Mouse (Mus musculus): ENCODE measurements around the gene Kcnh3. TPM values are rescaled to one million over a fixed set of nuclear protein-coding genes. Genes with fewer than 3 reads are reported as not detected.
A peak's percentile ranks its signal among the peaks of the same experiment; 100 is the strongest.

Kcnh3 gene
- polyA plus RNA-seq, 1 experiment from 2014 or later: 0.07 TPM

DNA sequence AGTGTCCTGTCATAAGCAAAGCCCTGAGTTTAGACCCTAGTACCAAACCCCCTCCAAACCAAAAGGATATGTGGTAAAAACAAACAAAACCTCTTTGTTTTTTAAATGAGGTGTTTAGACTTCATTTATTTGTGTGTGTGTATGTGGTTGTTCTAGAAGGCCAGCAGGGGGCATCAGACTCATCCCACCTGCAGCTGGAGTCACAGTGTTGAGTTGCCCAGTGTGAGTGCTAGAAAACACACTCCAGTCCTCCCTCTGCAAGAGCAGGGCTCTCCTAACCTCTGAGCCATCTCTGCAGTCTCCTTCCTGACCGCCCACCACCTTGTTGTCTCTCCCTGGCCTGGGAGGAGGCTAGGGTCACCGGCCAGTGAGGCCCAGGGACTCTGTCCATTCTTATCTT, 9.7 kb upstream of the Kcnh3 start:
- Histone ChIP-seq H3K27me3 (ENCODE audit: control insufficient read depth, insufficient read depth, low read length) (no peaks in the 10 kb centered on the region), H3K9me3 (ENCODE audit: control insufficient read depth, low read length) (no peaks in the 10 kb centered on the region), H3K27ac (replicated peaks; ENCODE audit: low read depth, low read length) (no peak overlapping the region), H3K36me3 (ENCODE audit: control insufficient read depth, insufficient read depth, low read length) (peaks cover 21% of the 10 kb centered on the region), H3K9ac (ENCODE audit: low read length) (no peak overlapping the region), H3K4me2 (ENCODE audit: low read depth, severe bottlenecking) (no peak overlapping the region), H3K4me3 (ENCODE audit: low read depth, low read length) (no peak overlapping the region), H3K4me1 (ENCODE audit: control insufficient read depth, insufficient read depth, low read length) (peaks cover 8% of the 10 kb centered on the region; the same call in 1 of the 2 replicates)
- ATAC-seq (ENCODE audit: insufficient number of reproducible peaks, low FRiP score, low TSS enrichment, low read depth) (no peak), DNase-seq (ENCODE audit: low spot score) (no peak)
- WGBS: 79% methylated on average over 2 of the region's 2 CpGs

DNA sequence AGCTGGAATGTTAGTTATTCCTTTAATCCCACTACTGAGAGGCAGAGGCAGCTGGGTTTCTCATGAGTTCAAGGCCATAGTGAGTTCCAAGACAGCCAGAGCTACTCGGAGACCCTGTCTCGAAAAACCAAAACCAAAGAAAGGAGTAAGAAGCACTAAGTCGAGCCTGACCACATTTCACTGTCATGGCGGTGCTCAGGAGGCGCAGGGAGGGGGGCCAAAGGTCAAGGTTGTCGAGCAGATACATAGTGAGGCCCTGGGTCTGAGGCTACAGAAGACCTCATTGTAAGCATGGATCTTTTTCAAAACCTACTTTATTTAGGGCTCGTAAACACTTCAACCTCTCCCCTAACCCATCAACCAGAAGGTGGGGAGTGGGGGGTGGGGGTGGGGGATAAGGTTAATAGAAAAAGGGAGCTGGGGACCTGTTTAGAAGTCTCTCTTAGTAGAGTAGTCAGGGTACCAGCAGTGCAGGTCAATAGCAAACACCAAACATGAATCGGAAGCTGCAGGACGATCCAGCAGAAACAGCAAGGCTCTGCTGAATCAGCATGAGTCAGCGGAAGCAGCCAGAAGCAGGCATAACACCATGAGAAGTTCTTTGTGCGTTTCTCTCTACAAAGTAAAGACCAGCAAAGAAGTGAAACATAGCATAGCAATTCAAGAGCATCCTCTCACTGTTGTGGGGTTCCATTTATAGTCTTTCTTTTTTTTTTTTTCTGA, 8.8 kb upstream of the Kcnh3 start:
- 84% methylated on average over 11 of the region's 11 CpGs for WGBS
- H3K9ac ChIP-seq (ENCODE audit: low read length): no peak overlapping the region
- peaks cover 16% of the 10 kb centered on the region for H3K36me3 ChIP-seq (ENCODE audit: control insufficient read depth, insufficient read depth, low read length)
- H3K4me3 ChIP-seq (ENCODE audit: low read depth, low read length): no peak overlapping the region
- DNase-seq (ENCODE audit: low spot score) (no peak), ATAC-seq (ENCODE audit: insufficient number of reproducible peaks, low FRiP score, low TSS enrichment, low read depth) (no peak)
- no peaks in the 10 kb centered on the region for H3K27me3 ChIP-seq (ENCODE audit: control insufficient read depth, insufficient read depth, low read length)
- no peak overlapping the region for H3K27ac ChIP-seq (replicated peaks; ENCODE audit: low read depth, low read length)
- H3K9me3 ChIP-seq (ENCODE audit: control insufficient read depth, low read length): no peaks in the 10 kb centered on the region
- H3K4me2 ChIP-seq (ENCODE audit: low read depth, severe bottlenecking): no peak overlapping the region
- peaks cover 8% of the 10 kb centered on the region; the same call in 1 of the 2 replicates for H3K4me1 ChIP-seq (ENCODE audit: control insufficient read depth, insufficient read depth, low read length)

DNA sequence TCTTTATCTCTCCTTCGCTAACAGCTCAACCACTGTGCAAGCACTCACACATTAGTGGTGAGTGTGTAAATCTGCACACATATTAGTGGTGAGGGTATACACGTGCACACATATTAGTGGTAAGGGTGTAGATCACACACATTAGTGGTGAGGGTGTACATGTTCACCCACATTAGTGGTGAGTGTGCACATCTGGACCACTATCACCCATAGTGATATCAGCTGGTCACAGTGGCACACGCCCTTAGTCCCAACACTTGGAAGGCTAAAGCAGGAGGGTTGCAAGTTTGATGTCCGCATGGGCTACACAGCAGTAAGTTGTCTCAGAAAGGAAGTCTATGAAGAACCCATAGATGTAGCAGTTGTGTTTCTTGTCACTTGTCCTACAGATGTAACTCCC, 7.0 kb upstream of the Kcnh3 start:
- DNase-seq (ENCODE audit: low spot score): no peak
- ATAC-seq (ENCODE audit: insufficient number of reproducible peaks, low FRiP score, low TSS enrichment, low read depth): no peak
- H3K4me3 ChIP-seq (ENCODE audit: low read depth, low read length): no peak overlapping the region
- no peaks in the 10 kb centered on the region for H3K9me3 ChIP-seq (ENCODE audit: control insufficient read depth, low read length)
- no peak overlapping the region for H3K4me2 ChIP-seq (ENCODE audit: low read depth, severe bottlenecking)
- H3K27me3 ChIP-seq (ENCODE audit: control insufficient read depth, insufficient read depth, low read length): peaks cover 10% of the 10 kb centered on the region
- no peak overlapping the region for H3K9ac ChIP-seq (ENCODE audit: low read length)
- no peak overlapping the region for H3K27ac ChIP-seq (replicated peaks; ENCODE audit: low read depth, low read length)
- peaks cover 2% of the 10 kb centered on the region for H3K36me3 ChIP-seq (ENCODE audit: control insufficient read depth, insufficient read depth, low read length)
- H3K4me1 ChIP-seq (ENCODE audit: control insufficient read depth, insufficient read depth, low read length): peaks cover 16% of the 10 kb centered on the region
- 88% methylated on average over 4 of the region's 4 CpGs for WGBS

DNA sequence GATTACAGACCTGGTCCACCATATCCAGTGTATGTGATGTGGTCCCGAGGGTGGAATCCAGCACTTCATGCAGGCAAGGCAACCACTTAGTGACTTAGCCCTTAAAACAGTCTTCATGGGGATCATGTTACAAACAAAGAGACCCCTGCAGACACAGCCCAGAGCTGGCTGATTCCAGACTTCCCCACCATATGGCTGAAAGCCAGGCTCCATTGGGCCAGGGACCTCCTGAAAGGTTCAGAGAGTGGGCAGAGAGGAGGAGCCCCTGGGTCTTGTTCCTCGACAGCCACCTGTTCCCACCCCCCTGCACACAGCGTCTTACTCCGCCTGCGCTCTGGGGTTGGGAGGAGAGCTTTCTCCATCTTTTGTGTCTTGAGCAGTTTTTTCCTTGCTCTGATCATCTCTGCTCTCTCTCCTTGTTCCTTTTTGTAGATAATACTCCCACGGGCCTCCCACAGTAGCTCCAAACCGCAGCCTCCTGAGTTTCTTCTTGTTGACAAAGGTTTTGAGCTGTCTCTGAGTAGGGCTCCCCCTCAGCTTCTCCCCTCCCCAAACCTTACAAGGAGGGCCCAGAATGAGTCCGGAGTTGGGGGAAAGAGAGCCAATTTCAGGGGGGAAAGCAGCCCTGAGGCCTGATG, 3.2 kb upstream of the Kcnh3 start:
- Histone ChIP-seq H3K36me3 (ENCODE audit: control insufficient read depth, insufficient read depth, low read length) (no peaks in the 10 kb centered on the region), H3K4me1 (ENCODE audit: control insufficient read depth, insufficient read depth, low read length) (peaks cover 33% of the 10 kb centered on the region), H3K27me3 (ENCODE audit: control insufficient read depth, insufficient read depth, low read length) (peaks cover 47% of the 10 kb centered on the region), H3K27ac (replicated peaks; ENCODE audit: low read depth, low read length) (no peak overlapping the region), H3K4me3 (ENCODE audit: low read depth, low read length) (no peak overlapping the region), H3K9me3 (ENCODE audit: control insufficient read depth, low read length) (no peaks in the 10 kb centered on the region), H3K4me2 (ENCODE audit: low read depth, severe bottlenecking) (peak overlapping the region; percentile 8; the same call in 1 of the 2 replicates), H3K9ac (ENCODE audit: low read length) (no peak overlapping the region)
- WGBS: 4% methylated on average over 8 of the region's 8 CpGs
- ATAC-seq (ENCODE audit: insufficient number of reproducible peaks, low FRiP score, low TSS enrichment, low read depth) (peak; percentile 74), DNase-seq (ENCODE audit: low spot score) (peak; percentile 79)

DNA sequence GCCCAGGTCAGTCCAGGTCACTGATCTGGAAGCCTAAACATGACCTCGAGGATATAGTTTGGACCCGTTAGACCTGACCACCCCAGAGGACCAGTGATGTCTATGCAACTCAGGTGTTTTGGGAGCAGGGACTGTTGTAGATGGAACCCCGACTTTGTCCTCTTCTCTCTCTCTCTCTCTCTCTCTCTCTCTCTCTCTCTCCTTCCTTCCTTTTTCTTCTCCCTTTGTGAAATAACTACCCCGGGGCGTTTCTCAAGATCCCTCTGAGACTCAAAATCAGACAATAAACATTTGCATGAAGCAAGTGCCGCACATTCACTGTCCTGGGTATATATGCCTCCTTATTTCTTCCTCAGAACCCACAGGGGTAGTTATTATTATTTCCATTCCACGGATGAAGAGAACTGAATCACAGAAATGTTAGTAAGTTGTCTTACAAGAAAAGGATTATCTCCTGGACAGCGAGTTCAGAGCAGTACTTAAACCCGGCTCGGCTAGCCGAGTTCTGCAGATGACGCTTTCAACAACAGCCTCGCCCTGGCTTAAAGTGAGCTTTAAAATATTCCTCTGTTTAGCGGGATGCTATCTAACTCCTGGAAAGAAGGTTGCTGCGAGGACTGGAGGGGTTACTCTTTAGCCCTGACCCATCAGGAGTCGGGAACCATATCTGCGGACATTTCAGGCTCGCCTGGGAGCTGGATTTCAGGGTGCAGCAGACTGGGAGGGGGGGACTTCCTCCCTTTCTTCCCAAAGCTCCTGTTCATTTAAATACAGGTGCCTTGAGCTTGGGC, 1.7 kb upstream of the Kcnh3 start:
- 9% methylated on average over 18 of the region's 18 CpGs for WGBS

DNA sequence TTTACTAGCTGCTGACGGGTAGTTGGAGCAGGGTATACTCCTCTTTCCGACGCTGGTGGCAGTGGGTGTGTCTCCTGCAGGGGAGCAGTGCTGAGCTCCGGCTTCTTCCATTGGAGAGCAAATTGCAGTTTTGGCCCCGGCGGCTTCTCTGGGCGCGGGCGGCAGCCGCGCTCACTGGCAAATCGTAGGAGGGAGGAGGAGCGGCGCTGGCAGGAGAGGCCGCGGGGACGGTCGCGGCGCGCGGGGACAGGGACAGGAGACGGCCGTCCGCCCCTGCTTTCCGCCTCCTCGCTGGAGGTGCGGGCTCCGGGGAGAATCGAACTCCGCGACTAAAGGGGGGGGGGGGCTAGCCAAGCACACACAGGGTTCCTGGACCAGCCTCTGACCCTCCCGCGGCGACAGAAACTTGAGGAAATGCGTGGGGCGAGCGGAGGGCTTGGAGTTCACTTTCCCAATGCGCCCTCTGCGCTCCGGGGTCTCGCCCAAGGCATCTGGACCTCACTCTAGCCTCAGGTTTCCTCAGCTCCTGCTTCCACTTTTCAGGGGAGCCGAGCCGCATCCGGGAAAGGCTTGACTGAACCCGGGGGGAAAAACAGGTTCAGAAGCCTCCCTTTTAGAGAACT, 965 bp upstream of the Kcnh3 start:
- peak overlapping the region; percentile 41 for H3K4me2 ChIP-seq (ENCODE audit: low read depth, severe bottlenecking)
- H3K27ac ChIP-seq (replicated peaks; ENCODE audit: low read depth, low read length): no peak overlapping the region
- DNase-seq (ENCODE audit: low spot score) (peak; percentile 72), ATAC-seq (ENCODE audit: insufficient number of reproducible peaks, low FRiP score, low TSS enrichment, low read depth) (no peak)
- no peaks in the 10 kb centered on the region for H3K36me3 ChIP-seq (ENCODE audit: control insufficient read depth, insufficient read depth, low read length)
- peak overlapping the region; percentile 5; the same call in 1 of the 2 replicates for H3K9ac ChIP-seq (ENCODE audit: low read length)
- under 1% methylated on average over 31 of the region's 46 CpGs for WGBS
- H3K4me1 ChIP-seq (ENCODE audit: control insufficient read depth, insufficient read depth, low read length): peaks cover 33% of the 10 kb centered on the region
- H3K9me3 ChIP-seq (ENCODE audit: control insufficient read depth, low read length): no peaks in the 10 kb centered on the region
- peaks cover 66% of the 10 kb centered on the region for H3K27me3 ChIP-seq (ENCODE audit: control insufficient read depth, insufficient read depth, low read length)
- H3K4me3 ChIP-seq (ENCODE audit: low read depth, low read length): peak overlapping the region; percentile 28

More for the DNA sequence above, 1.7 kb upstream of the Kcnh3 start:
- H3K4me3 ChIP-seq (ENCODE audit: low read depth, low read length): peak overlapping the region; percentile 28
- no peaks in the 10 kb centered on the region for H3K36me3 ChIP-seq (ENCODE audit: control insufficient read depth, insufficient read depth, low read length)
- H3K9ac ChIP-seq (ENCODE audit: low read length): no peak overlapping the region
- no peak overlapping the region for H3K27ac ChIP-seq (replicated peaks; ENCODE audit: low read depth, low read length)
- peak overlapping the region; percentile 41; the same call in 1 of the 2 replicates for H3K4me2 ChIP-seq (ENCODE audit: low read depth, severe bottlenecking)
- H3K27me3 ChIP-seq (ENCODE audit: control insufficient read depth, insufficient read depth, low read length): peaks cover 60% of the 10 kb centered on the region
- DNase-seq (ENCODE audit: low spot score) (no peak), ATAC-seq (ENCODE audit: insufficient number of reproducible peaks, low FRiP score, low TSS enrichment, low read depth) (no peak)
- peaks cover 33% of the 10 kb centered on the region for H3K4me1 ChIP-seq (ENCODE audit: control insufficient read depth, insufficient read depth, low read length)
- H3K9me3 ChIP-seq (ENCODE audit: control insufficient read depth, low read length): no peaks in the 10 kb centered on the region

DNA sequence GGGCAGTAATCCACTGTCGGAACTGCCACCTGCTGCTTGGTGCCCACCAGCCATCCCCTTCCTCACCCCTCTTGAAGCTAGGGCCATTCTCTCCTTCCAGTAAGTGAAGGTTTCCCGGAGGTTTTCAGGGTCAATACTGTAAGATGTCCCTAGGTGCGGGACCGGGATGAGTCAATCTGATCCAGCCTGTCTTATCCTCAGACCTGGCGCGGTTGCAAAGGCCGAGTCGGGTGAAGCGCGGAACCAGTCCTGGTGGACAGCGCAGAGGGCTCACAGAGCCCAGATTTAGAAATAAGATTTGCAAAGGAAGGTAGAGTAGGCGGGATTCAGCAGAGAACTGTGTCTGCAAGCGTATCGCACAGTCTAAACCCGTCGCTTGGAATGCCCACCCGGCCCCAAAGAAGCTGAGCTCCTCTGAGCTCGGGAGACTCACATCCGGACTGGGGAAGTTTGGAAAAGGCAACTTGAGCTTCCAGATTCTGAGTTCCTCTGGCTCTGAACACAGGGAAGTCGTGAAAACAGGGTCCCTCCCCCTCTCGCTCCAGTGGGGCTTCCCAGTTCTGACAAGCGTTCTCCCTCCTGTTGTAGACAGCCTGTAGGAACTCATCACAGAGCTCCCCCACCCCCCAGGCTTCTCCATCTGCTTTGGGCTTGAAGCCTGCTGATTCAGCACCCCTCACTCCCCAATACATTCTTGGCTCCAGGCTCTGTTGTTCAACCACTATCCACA, 585 bp downstream of the Kcnh3 start:
- DNase-seq (ENCODE audit: low spot score): peak; percentile 58
- no peaks in the 10 kb centered on the region for H3K36me3 ChIP-seq (ENCODE audit: control insufficient read depth, insufficient read depth, low read length)
- no peak for ATAC-seq (ENCODE audit: insufficient number of reproducible peaks, low FRiP score, low TSS enrichment, low read depth)
- H3K27ac ChIP-seq (replicated peaks; ENCODE audit: low read depth, low read length): no peak overlapping the region
- H3K4me2 ChIP-seq (ENCODE audit: low read depth, severe bottlenecking): no peak overlapping the region; the same call in 1 of the 2 replicates
- H3K27me3 ChIP-seq (ENCODE audit: control insufficient read depth, insufficient read depth, low read length): peaks cover 69% of the 10 kb centered on the region
- H3K9me3 ChIP-seq (ENCODE audit: control insufficient read depth, low read length): no peaks in the 10 kb centered on the region
- H3K4me3 ChIP-seq (ENCODE audit: low read depth, low read length): peak overlapping the region; percentile 28; the same call in 1 of the 2 replicates
- H3K4me1 ChIP-seq (ENCODE audit: control insufficient read depth, insufficient read depth, low read length): peaks cover 25% of the 10 kb centered on the region
- no peak overlapping the region for H3K9ac ChIP-seq (ENCODE audit: low read length)
- under 1% methylated on average over 22 of the region's 22 CpGs for WGBS
